Mouse (Mus musculus) erythroid progenitor cell, adult 5-6 weeks (primary cell): Measurements from ENCODE around the gene Fam92b. TPM values are rescaled to one million over a fixed set of nuclear protein-coding genes. Genes with fewer than 3 reads are reported as not detected.

Experiments
- ATAC-seq: replicated peaks from 2 replicates; pipeline ENCODE4 v1.8.0; 2016; ENCODE audit warnings: moderate number of reproducible peaks, mild to moderate bottlenecking, moderate TSS enrichment, inconsistent platforms; ENCODE audit not compliant: poor library complexity, low FRiP score, severe bottlenecking
- total RNA-seq, 2 experiments: library from RNA; stranded (forward) in 1 of 2; stranded (reverse) in 1 of 2; fragments of 150-400 nt in 1 of 2; fragments of 186-747, 209-891 nt in 1 of 2; gene quantifications; 2 replicates each; pipeline versions ENCODE4 v1.2.3 to v1.2.4; 2015 to 2017; ENCODE audit warnings: low replicate concordance in 2 of 2

The Fam92b gene
- total RNA-seq, 2 experiments from 2014 or later: not detected

- ATAC-seq: no peak
Measured at GRCm38 (mm10) chr8:120119429-120119828, 57.8 kb downstream of the Fam92b start.

- ATAC-seq: no peak
Measured at GRCm38 (mm10) chr8:120118847-120119246, 58.4 kb downstream of the Fam92b start.

- ATAC-seq: no peak
Measured at GRCm38 (mm10) chr8:120118162-120118561, 59.1 kb downstream of the Fam92b start.

- no peak for ATAC-seq
Measured at GRCm38 (mm10) chr8:120116600-120116999, 60.7 kb downstream of the Fam92b start.

Other genes starting within 250 kb of the Fam92b start
- 2.2 and 4.6 TPM in 2 replicates for gene Crispld2, start 185.0 kb downstream of the Fam92b start, total RNA-seq (2015; ENCODE audit: low replicate concordance)
- 1.9 and 2.1 TPM in 2 replicates for gene Crispld2, start 185.0 kb downstream of the Fam92b start, total RNA-seq (2017; ENCODE audit: low replicate concordance)
- gene Zdhhc7, start 76.0 kb downstream of the Fam92b start, total RNA-seq (2015; ENCODE audit: low replicate concordance): 6.8 and 8.0 TPM in 2 replicates
- gene Zdhhc7, start 76.0 kb downstream of the Fam92b start, total RNA-seq (2017; ENCODE audit: low replicate concordance): 9.2 and 9.6 TPM in 2 replicates
- 4.7 and 5.0 TPM in 2 replicates for gene 6430548M08Rik, start 63.3 kb downstream of the Fam92b start, total RNA-seq (2015; ENCODE audit: low replicate concordance)
- 1.9 and 7.3 TPM in 2 replicates for gene 6430548M08Rik, start 63.3 kb downstream of the Fam92b start, total RNA-seq (2017; ENCODE audit: low replicate concordance)
- 134 and 153 TPM in 2 replicates for gene Gse1, start 51.0 kb upstream of the Fam92b start, total RNA-seq (2015; ENCODE audit: low replicate concordance)
- 105 and 130 TPM in 2 replicates for gene Gse1, start 51.0 kb upstream of the Fam92b start, total RNA-seq (2017; ENCODE audit: low replicate concordance)